Mouse (Mus musculus): ENCODE measurements at regions not wholly inside any gene's neighbourhood (a gene's known extent, or its start where the extent isn't known, plus 50 kb on each side); places are given as distances from the start of the nearest gene placed in this dataset.
"Not testable (repeated sequence)": the region's sequence is repeated elsewhere in the genome, so short reads cannot be mapped to it uniquely, and the experiment has no call there.

- no peak for DNase-seq (ENCODE audit: low spot score)
Measured at GRCm38 (mm10) chr4:10315144-10315543, 559.2 kb upstream of the 2610301B20Rik start.

GRCm38 (mm10) chr4:10315875-10316274 lies 558.4 kb upstream of the 2610301B20Rik start:
- no peak for DNase-seq (ENCODE audit: low spot score)

- DNase-seq (ENCODE audit: low spot score) = no peak
Measured at GRCm38 (mm10) chr4:10344147-10344546, 530.2 kb upstream of the 2610301B20Rik start.

- DNase-seq (ENCODE audit: low spot score) = peak; percentile 7
Measured at GRCm38 (mm10) chr4:10351876-10352627, 522.2 kb upstream of the 2610301B20Rik start.

DNA sequence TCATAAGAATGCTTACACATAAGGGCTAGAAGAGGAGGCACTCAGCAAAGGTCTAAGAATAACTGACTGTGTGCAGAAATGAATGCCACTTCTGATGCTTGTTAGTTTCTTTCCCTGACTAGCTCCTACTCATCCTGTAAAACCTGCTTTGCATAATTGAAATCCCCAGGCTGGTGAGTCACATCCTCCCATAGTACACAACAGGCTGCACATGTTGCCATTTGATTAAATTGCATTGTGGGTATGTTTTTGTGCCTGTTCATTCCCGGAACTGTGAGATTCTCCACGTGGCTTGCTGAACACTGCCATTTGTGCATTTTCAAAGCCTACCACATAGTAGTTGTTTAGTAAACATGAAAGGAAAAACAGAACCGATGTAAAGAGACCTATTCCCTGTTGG lies 516.7 kb upstream of the 2610301B20Rik start:
- DNase-seq (ENCODE audit: low spot score) = peak; percentile 7

- no peak for DNase-seq (ENCODE audit: low spot score)
Measured at GRCm38 (mm10) chr4:10389790-10390189, 484.5 kb upstream of the 2610301B20Rik start.

DNA sequence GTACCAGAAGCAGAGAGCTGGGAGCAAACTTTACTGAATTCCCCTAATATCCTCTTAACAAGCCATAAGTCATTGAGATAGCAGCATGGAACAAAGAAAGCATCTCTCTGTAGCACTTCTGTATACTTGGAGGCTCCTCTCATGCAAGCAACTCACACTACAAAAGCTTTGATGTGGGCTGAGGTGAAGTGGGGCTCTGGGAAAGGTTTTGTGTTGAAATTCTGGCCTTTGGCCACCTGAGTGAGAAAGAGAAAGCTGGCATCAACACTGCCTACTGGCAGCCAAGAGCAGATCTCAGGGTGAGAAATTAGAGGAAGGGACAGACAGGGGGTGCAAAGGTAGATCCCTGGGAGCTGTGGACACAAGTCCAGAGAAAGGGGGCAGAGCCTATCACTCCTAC lies 477.0 kb upstream of the 2610301B20Rik start:
- DNase-seq (ENCODE audit: low spot score) = no peak

DNA sequence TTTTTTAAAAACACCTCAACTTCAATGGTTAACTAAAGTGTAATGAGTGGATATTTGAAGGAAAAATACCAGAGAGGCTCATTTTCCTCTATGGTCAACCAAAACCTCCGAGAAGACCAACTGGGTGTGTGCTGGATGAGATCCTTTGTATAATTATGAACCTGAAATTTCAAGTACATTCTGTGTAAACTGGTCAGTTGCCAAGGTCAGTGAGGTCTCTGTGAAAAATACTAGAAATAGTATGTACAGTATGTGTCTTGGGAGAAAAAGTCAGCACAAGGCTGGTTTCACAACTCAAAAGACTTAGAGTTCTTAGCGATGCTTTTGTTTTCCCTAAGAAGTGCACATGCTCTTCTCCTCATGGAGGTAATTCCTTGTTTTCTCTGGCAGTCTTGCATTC lies 476.2 kb upstream of the 2610301B20Rik start:
- DNase-seq (ENCODE audit: low spot score) = no peak

DNA sequence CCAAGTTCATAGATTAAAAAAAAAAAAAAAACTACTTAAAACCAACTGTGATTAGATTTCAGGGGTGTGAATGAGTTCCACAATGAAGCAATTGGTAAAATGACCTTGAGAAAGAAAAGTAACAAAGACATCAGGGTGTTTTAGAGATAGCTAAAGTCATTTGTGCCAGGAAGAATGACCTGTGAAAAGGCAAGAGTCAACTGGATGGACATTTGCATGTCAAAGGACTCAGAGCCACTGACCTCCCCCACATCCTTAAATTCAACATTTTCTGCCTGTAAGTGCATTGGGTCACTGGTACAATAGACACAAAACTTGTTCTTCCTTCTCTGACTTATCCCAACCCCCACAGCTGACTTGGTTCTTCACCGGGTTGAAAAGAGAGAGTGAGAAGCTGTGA lies 474.6 kb upstream of the 2610301B20Rik start:
- DNase-seq (ENCODE audit: low spot score) = no peak

DNA sequence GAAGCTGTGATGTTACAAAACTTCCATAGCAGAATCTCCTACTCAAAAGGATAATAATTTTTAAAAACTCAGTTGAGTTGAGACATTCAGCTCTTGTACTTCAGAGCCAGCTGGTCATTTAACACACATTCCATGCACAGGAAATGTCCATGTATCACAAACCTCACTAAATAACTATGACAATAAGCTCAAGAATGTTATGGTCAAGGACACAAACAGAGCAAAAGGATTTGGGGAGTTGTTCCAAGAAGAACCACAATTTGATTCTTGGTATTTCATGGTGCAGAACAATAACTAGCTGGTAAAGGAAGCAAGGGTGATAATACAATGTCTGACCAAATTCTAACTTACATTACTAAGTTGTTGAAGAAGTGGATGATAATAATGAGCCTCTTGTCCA lies 471.4 kb upstream of the 2610301B20Rik start:
- DNase-seq (ENCODE audit: low spot score) = no peak

DNA sequence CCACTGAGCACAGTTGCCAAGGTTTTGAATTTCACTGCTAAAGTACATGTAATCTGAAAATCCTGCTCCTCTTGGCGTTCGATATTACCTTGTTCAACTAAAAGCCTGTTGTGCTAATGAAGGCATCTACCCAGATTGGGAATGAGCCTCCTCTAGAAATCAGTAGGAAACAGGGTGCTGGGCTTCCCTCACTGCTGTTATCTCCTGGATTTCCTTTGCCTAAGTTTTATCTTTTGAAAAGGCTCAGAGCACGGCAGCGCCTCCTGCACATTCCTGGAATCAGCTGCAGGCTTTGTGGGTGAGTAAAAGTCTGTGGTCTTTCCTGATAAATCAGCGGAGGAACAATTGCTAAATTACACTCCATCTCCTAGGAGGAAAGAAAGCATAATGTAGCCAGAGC lies 469.9 kb upstream of the 2610301B20Rik start:
- DNase-seq (ENCODE audit: low spot score) = no peak

- no peak for DNase-seq (ENCODE audit: low spot score)
Measured at GRCm38 (mm10) chr4:10405102-10405501, 469.2 kb upstream of the 2610301B20Rik start.

GRCm38 (mm10) chr4:10414274-10414673 lies 460.0 kb upstream of the 2610301B20Rik start:
- no peak for DNase-seq (ENCODE audit: low spot score)

- no peak for DNase-seq (ENCODE audit: low spot score)
Measured at GRCm38 (mm10) chr4:10421354-10421753, 452.9 kb upstream of the 2610301B20Rik start.

- DNase-seq (ENCODE audit: low spot score) = no peak
Measured at GRCm38 (mm10) chr4:10434438-10434837, 439.9 kb upstream of the 2610301B20Rik start.

DNA sequence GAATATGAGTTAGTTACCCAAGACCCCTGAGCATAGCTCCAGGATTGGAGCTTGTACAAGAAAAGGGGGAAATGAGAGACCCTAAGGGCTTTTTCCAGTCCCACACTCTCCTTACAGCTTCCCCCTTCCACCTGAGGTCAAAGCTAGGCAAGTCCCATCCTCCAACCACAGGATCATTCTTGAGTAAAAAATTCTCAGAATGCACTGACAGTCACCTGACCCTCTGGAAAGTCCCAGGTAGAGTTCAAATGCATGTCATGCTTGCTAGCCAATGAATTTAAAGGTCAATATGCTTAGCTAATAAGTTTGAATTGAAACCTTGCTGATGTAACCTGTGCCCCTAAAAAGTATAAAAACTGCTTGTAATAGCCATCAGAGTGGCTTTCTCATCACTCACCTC lies 434.4 kb upstream of the 2610301B20Rik start:
- not testable (repeated sequence) for DNase-seq (ENCODE audit: low spot score)

- DNase-seq (ENCODE audit: low spot score) = no peak
Measured at GRCm38 (mm10) chr4:10459603-10460002, 414.7 kb upstream of the 2610301B20Rik start.

DNA sequence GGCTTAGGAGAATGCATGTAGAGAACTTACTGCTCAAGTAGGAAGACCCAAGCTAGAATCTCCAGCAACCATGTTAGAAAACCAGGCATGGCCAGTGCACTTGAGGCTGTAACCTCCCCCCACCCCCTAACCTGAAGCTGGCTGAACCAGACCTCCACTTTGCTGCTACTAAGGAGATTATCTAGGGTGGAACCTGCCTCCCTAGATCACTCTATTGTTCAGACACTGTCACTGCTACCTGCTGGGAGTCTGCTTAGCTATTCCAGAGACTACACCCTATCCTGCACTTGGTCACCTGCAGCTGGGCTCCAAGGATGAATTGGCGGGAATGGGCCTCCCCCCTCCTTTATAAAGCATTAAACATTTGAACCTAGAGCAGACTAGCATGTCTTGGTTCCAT lies 393.4 kb upstream of the 2610301B20Rik start:
- DNase-seq (ENCODE audit: low spot score) = no peak

GRCm38 (mm10) chr4:10508163-10508821 lies 366.0 kb upstream of the 2610301B20Rik start:
- no peak for DNase-seq (ENCODE audit: low spot score)

- no peak for DNase-seq (ENCODE audit: low spot score)
Measured at GRCm38 (mm10) chr4:10510013-10510412, 364.3 kb upstream of the 2610301B20Rik start.

- no peak for DNase-seq (ENCODE audit: low spot score)
Measured at GRCm38 (mm10) chr4:10550711-10551305, 323.5 kb upstream of the 2610301B20Rik start.

DNA sequence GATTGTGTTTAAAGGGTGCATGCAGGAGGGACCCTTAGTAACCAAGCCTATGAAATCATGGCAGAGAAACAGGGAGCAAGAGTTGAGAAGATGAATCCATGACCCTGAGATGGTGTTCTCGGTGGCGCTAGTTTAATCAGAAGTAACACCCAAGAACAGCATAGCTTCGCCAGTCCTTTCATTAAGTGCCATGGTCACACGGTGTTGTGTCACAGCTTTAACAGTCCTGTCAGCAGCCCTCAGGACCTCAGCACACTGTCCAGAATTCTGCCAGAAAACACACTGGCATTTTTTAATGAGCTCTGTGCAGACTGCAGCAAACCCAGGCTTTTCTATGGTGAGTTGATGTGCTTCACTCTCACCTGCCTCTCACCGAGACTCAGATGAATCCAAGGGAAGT lies 320.6 kb upstream of the 2610301B20Rik start:
- no peak for DNase-seq (ENCODE audit: low spot score)

GRCm38 (mm10) chr4:10560078-10560477 lies 314.2 kb upstream of the 2610301B20Rik start:
- DNase-seq (ENCODE audit: low spot score) = no peak

Data from left cerebral cortex, adult 11 months (tissue).